In genomic region chr17:83873363-83874141, GRCm38 (mm10) we compare ENCODE assay signal across 9 mouse cellular contexts. TPM values are rescaled to one million over a fixed set of nuclear protein-coding genes. Genes with fewer than 3 reads are reported as not detected.
DNase-seq lines count a peak whose midpoint lies in the region; ATAC-seq and TF ChIP-seq lines count a peak whose summit lies in the region.
"Had no signal": no experiment of that assay in that cellular context is flagged by ENCODE, and none has a peak within 500 bp of the region (broad histone marks: within the 10 kb centered on the region; RNA-seq: fewer than 3 reads in every experiment).

No protein-coding gene starts in this region.

- H3K4me2 ChIP-seq in midbrain, embryonic 16.5 days (ENCODE audit: low read length) = no peak overlapping the region
- H3K4me2 ChIP-seq in kidney, embryonic 15.5 days = peak overlapping the region; percentile 51; the same call in 1 of the 2 replicates
- H3K4me2 ChIP-seq in neural tube, embryonic 15.5 days = peak overlapping the region; percentile 41; the same call in 1 of the 2 replicates
- H3K4me2 ChIP-seq: liver, embryonic 13.5 days had no signal

- intact Hi-C loops in gastrocnemius, adult 2 months (cut with DNase I) = loop anchor here (5.0 to 10.0 kb wide), 2 partner anchors 509 to 611 kb away; no protein-coding TSS in a partner anchor

- no peaks in the 10 kb centered on the region for H3K36me3 ChIP-seq in midbrain, embryonic 10.5 days
- no peaks in the 10 kb centered on the region for H3K36me3 ChIP-seq in midbrain, embryonic 16.5 days (ENCODE audit: control insufficient read depth, insufficient read depth, low read length)
- no peaks in the 10 kb centered on the region for H3K36me3 ChIP-seq in kidney, embryonic 15.5 days
- no peaks in the 10 kb centered on the region for H3K36me3 ChIP-seq in neural tube, embryonic 15.5 days
- H3K36me3 ChIP-seq: liver, embryonic 13.5 days had no signal

- WGBS in midbrain, embryonic 10.5 days = 79% methylated on average over 19 of the region's 19 CpGs
- WGBS in midbrain, embryonic 16.5 days = 69% methylated on average over 19 of the region's 19 CpGs
- WGBS in kidney, embryonic 15.5 days = 46% methylated on average over 19 of the region's 19 CpGs
- 77% methylated on average over 19 of the region's 19 CpGs for WGBS in neural tube, embryonic 15.5 days

- H3K27ac ChIP-seq in midbrain, embryonic 10.5 days (replicated peaks) = peak overlapping the region; percentile 63
- H3K27ac ChIP-seq in midbrain, embryonic 16.5 days (ENCODE audit: low read length) = no peak overlapping the region
- peak overlapping the region; percentile 86 for H3K27ac ChIP-seq in gastrocnemius, adult 2 months
- peak overlapping the region; percentile 50 for H3K27ac ChIP-seq in kidney, embryonic 15.5 days
- peak overlapping the region; percentile 20 for H3K27ac ChIP-seq in neural tube, embryonic 15.5 days (replicated peaks)
- H3K27ac ChIP-seq: liver, embryonic 13.5 days had no signal

- H3K9ac ChIP-seq in midbrain, embryonic 16.5 days (ENCODE audit: low read depth, low read length) = no peak overlapping the region
- H3K9ac ChIP-seq in kidney, embryonic 15.5 days = no peak overlapping the region
- no peak overlapping the region for H3K9ac ChIP-seq in neural tube, embryonic 15.5 days (replicated peaks)
- H3K9ac ChIP-seq: liver, embryonic 13.5 days had no signal

- ATAC-seq in midbrain, embryonic 16.5 days = no peak
- peak; percentile 65 for ATAC-seq in kidney, embryonic 15.5 days (replicated peaks; ENCODE audit: low FRiP score)
- ATAC-seq in neural tube, embryonic 15.5 days (ENCODE audit: low FRiP score) = no peak

- peaks cover 9% of the 10 kb centered on the region for H3K4me1 ChIP-seq in midbrain, embryonic 10.5 days
- peaks cover 2% of the 10 kb centered on the region; the same call in 1 of the 2 replicates for H3K4me1 ChIP-seq in midbrain, embryonic 16.5 days (ENCODE audit: control insufficient read depth, insufficient read depth, low read length)
- peaks cover 12% of the 10 kb centered on the region for H3K4me1 ChIP-seq in kidney, embryonic 15.5 days
- H3K4me1 ChIP-seq in neural tube, embryonic 15.5 days = peaks cover 9% of the 10 kb centered on the region
- H3K4me1 ChIP-seq: liver, embryonic 13.5 days had no signal

- peaks cover 9% of the 10 kb centered on the region for H3K9me3 ChIP-seq in midbrain, embryonic 10.5 days (replicated peaks)
- H3K9me3 ChIP-seq in midbrain, embryonic 16.5 days (replicated peaks; ENCODE audit: control insufficient read depth, low read length, poor library complexity, severe bottlenecking) = no peaks in the 10 kb centered on the region
- no peaks in the 10 kb centered on the region for H3K9me3 ChIP-seq in kidney, embryonic 15.5 days (replicated peaks)
- H3K9me3 ChIP-seq in neural tube, embryonic 15.5 days (replicated peaks) = no peaks in the 10 kb centered on the region
- H3K9me3 ChIP-seq: liver, embryonic 13.5 days had no signal

- peak; percentile 27 for DNase-seq in midbrain, embryonic 10.5 days (ENCODE audit: low spot score)
- peak; percentile 84 for DNase-seq in gastrocnemius, adult 2 months
- DNase-seq in spleen, postnatal 4 days (ENCODE audit: low spot score in 2 of 2) = no peak
- DNase-seq in cerebellum, postnatal 10 days = no peak
- no peak for DNase-seq in frontal cortex, postnatal 25 days (ENCODE audit: low spot score in 2 of 2)

- no peaks in the 10 kb centered on the region for H3K27me3 ChIP-seq in midbrain, embryonic 10.5 days (ENCODE audit: low read depth, poor library complexity, severe bottlenecking)
- H3K27me3 ChIP-seq in midbrain, embryonic 16.5 days (ENCODE audit: control insufficient read depth, insufficient read depth, low read depth, low read length) = no peaks in the 10 kb centered on the region
- H3K27me3 ChIP-seq in kidney, embryonic 15.5 days = no peaks in the 10 kb centered on the region
- no peaks in the 10 kb centered on the region for H3K27me3 ChIP-seq in neural tube, embryonic 15.5 days (replicated peaks)
- H3K27me3 ChIP-seq: liver, embryonic 13.5 days had no signal

- no peak for TF ChIP-seq CTCF in gastrocnemius, adult 2 months (IDR thresholded peaks at IDR 0.05)

- no peak overlapping the region for H3K4me3 ChIP-seq in midbrain, embryonic 10.5 days
- H3K4me3 ChIP-seq in midbrain, embryonic 16.5 days (ENCODE audit: low read depth, low read length) = no peak overlapping the region
- H3K4me3 ChIP-seq in gastrocnemius, adult 2 months = peak overlapping the region; percentile 53
- no peak overlapping the region for H3K4me3 ChIP-seq in kidney, embryonic 15.5 days (replicated peaks)
- no peak overlapping the region for H3K4me3 ChIP-seq in neural tube, embryonic 15.5 days (replicated peaks)
- H3K4me3 ChIP-seq: liver, embryonic 13.5 days had no signal

RNA-seq across cellular contexts. Expression of gene Haao, which starts 25.8 kb away (rescaled TPM):
- 0.11 and 0.27 TPM in 2 replicates for polyA plus RNA-seq in midbrain, embryonic 10.5 days (2016; fragmentation: Nextera tagmentation; extraction: Ambion mirVana)
- polyA plus RNA-seq in midbrain, embryonic 16.5 days (2015; fragmentation: Nextera tagmentation; extraction: Ambion mirVana) = 0.23 TPM in 1 of 2 replicates, not detected in the other
- not detected for total RNA-seq in gastrocnemius, adult 2 months (2021)
- 1.8 and 2.3 TPM in 2 replicates for polyA plus RNA-seq in kidney, embryonic 15.5 days (2015; fragmentation: Nextera tagmentation; extraction: Ambion mirVana)
- 0.22 and 3.6 TPM in 2 replicates for polyA plus RNA-seq in neural tube, embryonic 15.5 days (2015; fragmentation: Nextera tagmentation; extraction: Ambion mirVana)

Comparison
In these comparisons a context has a peak if more than half of its experiments do, and no peak if none do; other contexts are left out.
1. DNase-seq: peak in midbrain, embryonic 10.5 days (single experiment) and gastrocnemius, adult 2 months (single experiment); none in spleen, postnatal 4 days (0 of 2), cerebellum, postnatal 10 days (0 of 2) and frontal cortex, postnatal 25 days (0 of 2).